9 mouse cellular contexts compared by ENCODE assay signal in genomic region chr5:25030276-25030681, GRCm38 (mm10).
DNase-seq lines count a peak whose midpoint lies in the region; ATAC-seq lines count a peak whose summit lies in the region.
"Had no signal": no experiment of that assay in that cellular context is flagged by ENCODE, and none has a peak within 500 bp of the region (broad histone marks: within the 10 kb centered on the region; RNA-seq: fewer than 3 reads in every experiment).

No protein-coding gene starts in this region.

- no peaks in the 10 kb centered on the region for H3K9me3 ChIP-seq in midbrain, embryonic 14.5 days (ENCODE audit: control insufficient read depth, low read length)

- no peak overlapping the region for H3K9ac ChIP-seq in midbrain, embryonic 14.5 days (replicated peaks; ENCODE audit: low read length)

- no peak overlapping the region for H3K4me2 ChIP-seq in midbrain, embryonic 14.5 days (ENCODE audit: low read length)

- no peaks in the 10 kb centered on the region for H3K4me1 ChIP-seq in midbrain, embryonic 14.5 days (ENCODE audit: control insufficient read depth, insufficient read depth, low read length)

- no peak overlapping the region for H3K4me3 ChIP-seq in midbrain, embryonic 14.5 days (replicated peaks; ENCODE audit: low read depth, low read length)

- no peak overlapping the region for H3K27ac ChIP-seq in midbrain, embryonic 14.5 days (replicated peaks; ENCODE audit: low read depth, low read length)

- ATAC-seq in erythroblast, adult 5-6 weeks (replicated peaks; ENCODE audit: low FRiP score, poor library complexity, severe bottlenecking) = peak; percentile 72
- no peak for ATAC-seq in midbrain, embryonic 14.5 days (ENCODE audit: low FRiP score, low TSS enrichment)
- ATAC-seq: inflammation-experienced regulatory T-cells, adult 6 months had no signal

- DNase-seq in adrenal gland, postnatal 14 days = peak; percentile 56
- no peak for DNase-seq in adrenal gland, adult 8-10 months
- peak; percentile 49 for DNase-seq in heart, postnatal 4 days
- peak; percentile 43 for DNase-seq in lung, postnatal 14 days
- no peak for DNase-seq in midbrain, embryonic 14.5 days
- DNase-seq in thymus, postnatal 0 days (ENCODE audit: low spot score) = no peak
- DNase-seq in left cerebral cortex, adult 8-10 months (ENCODE audit: low spot score in 2 of 2) = no peak

- no peaks in the 10 kb centered on the region for H3K27me3 ChIP-seq in midbrain, embryonic 14.5 days (ENCODE audit: control insufficient read depth, insufficient read depth, low read length)

- H3K36me3 ChIP-seq in midbrain, embryonic 14.5 days (ENCODE audit: control insufficient read depth, insufficient read depth, low read length) = no peaks in the 10 kb centered on the region

- 71% methylated on average over 3 of the region's 3 CpGs for WGBS in midbrain, embryonic 14.5 days

Comparison
In these comparisons a context has a peak if more than half of its experiments do, and no peak if none do; other contexts are left out.
1. DNase-seq: peak in adrenal gland, postnatal 14 days (single experiment), heart, postnatal 4 days (single experiment) and lung, postnatal 14 days (single experiment); none in adrenal gland, adult 8-10 months (single experiment), midbrain, embryonic 14.5 days (single experiment), thymus, postnatal 0 days (single experiment) and left cerebral cortex, adult 8-10 months (0 of 2).